Mouse (Mus musculus): ENCODE results near the gene Pak4. TPM values are rescaled to one million over a fixed set of nuclear protein-coding genes. Genes with fewer than 3 reads are reported as not detected.

Gene Pak4
- 18.9 and 21.3 TPM in 2 replicates for polyA plus RNA-seq (2012; rRNA removed)

GRCm38 (mm10) chr7:28597642-28598446 is at the start of gene Pak4, which contains the start of gene Samd4b:
Pak4 (minus strand) TSS chr7:28598185.
Samd4b (minus strand) TSS chr7:28598144.
- TF ChIP-seq CTCF (IDR thresholded peaks at IDR 0.05; ENCODE audit: borderline replicate concordance, extremely low read depth, insufficient read depth, insufficient read length) (peak; percentile 37; the same call in 1 of the 2 replicates), POLR2A (IDR thresholded peaks at IDR 0.05; ENCODE audit: borderline replicate concordance, extremely low read depth, insufficient read depth, insufficient read length, poor library complexity, severe bottlenecking) (peak; percentile 97)
- DNase-seq (ENCODE audit: low read depth): peak; percentile 99

- no peak for TF ChIP-seq POLR2A (IDR thresholded peaks at IDR 0.05; ENCODE audit: borderline replicate concordance, extremely low read depth, insufficient read depth, insufficient read length, poor library complexity, severe bottlenecking)
- TF ChIP-seq CTCF (IDR thresholded peaks at IDR 0.05; ENCODE audit: borderline replicate concordance, extremely low read depth, insufficient read depth, insufficient read length): peak; percentile 22; the same call in 1 of the 2 replicates
- DNase-seq (ENCODE audit: low read depth): no peak
Observed at GRCm38 (mm10) chr7:28647016-28647415, 49.0 kb upstream of the Pak4 start.

- no peak for DNase-seq (ENCODE audit: low read depth)
- TF ChIP-seq POLR2A (IDR thresholded peaks at IDR 0.05; ENCODE audit: borderline replicate concordance, extremely low read depth, insufficient read depth, insufficient read length, poor library complexity, severe bottlenecking): no peak
- TF ChIP-seq CTCF (IDR thresholded peaks at IDR 0.05; ENCODE audit: borderline replicate concordance, extremely low read depth, insufficient read depth, insufficient read length): no peak
Observed at GRCm38 (mm10) chr7:28645947-28646475, 48.0 kb upstream of the Pak4 start.

- no peak for DNase-seq (ENCODE audit: low read depth)
- TF ChIP-seq POLR2A (IDR thresholded peaks at IDR 0.05; ENCODE audit: borderline replicate concordance, extremely low read depth, insufficient read depth, insufficient read length, poor library complexity, severe bottlenecking): no peak
- TF ChIP-seq CTCF (IDR thresholded peaks at IDR 0.05; ENCODE audit: borderline replicate concordance, extremely low read depth, insufficient read depth, insufficient read length): no peak
Observed at GRCm38 (mm10) chr7:28645366-28645765, 47.4 kb upstream of the Pak4 start.

GRCm38 (mm10) chr7:28641546-28641945 is 43.6 kb upstream of the Pak4 start:
- TF ChIP-seq CTCF (IDR thresholded peaks at IDR 0.05; ENCODE audit: borderline replicate concordance, extremely low read depth, insufficient read depth, insufficient read length) (no peak), POLR2A (IDR thresholded peaks at IDR 0.05; ENCODE audit: borderline replicate concordance, extremely low read depth, insufficient read depth, insufficient read length, poor library complexity, severe bottlenecking) (no peak)
- DNase-seq (ENCODE audit: low read depth): no peak

GRCm38 (mm10) chr7:28637511-28637910 is 39.5 kb upstream of the Pak4 start:
- no peak for DNase-seq (ENCODE audit: low read depth)
- TF ChIP-seq POLR2A (IDR thresholded peaks at IDR 0.05; ENCODE audit: borderline replicate concordance, extremely low read depth, insufficient read depth, insufficient read length, poor library complexity, severe bottlenecking) (no peak), CTCF (IDR thresholded peaks at IDR 0.05; ENCODE audit: borderline replicate concordance, extremely low read depth, insufficient read depth, insufficient read length) (no peak)

- no peak for DNase-seq (ENCODE audit: low read depth)
- TF ChIP-seq POLR2A (IDR thresholded peaks at IDR 0.05; ENCODE audit: borderline replicate concordance, extremely low read depth, insufficient read depth, insufficient read length, poor library complexity, severe bottlenecking) (no peak), CTCF (IDR thresholded peaks at IDR 0.05; ENCODE audit: borderline replicate concordance, extremely low read depth, insufficient read depth, insufficient read length) (no peak)
Observed at GRCm38 (mm10) chr7:28634128-28634527, 36.1 kb upstream of the Pak4 start.

- DNase-seq (ENCODE audit: low read depth): no peak
- no peak for TF ChIP-seq POLR2A (IDR thresholded peaks at IDR 0.05; ENCODE audit: borderline replicate concordance, extremely low read depth, insufficient read depth, insufficient read length, poor library complexity, severe bottlenecking)
- no peak for TF ChIP-seq CTCF (IDR thresholded peaks at IDR 0.05; ENCODE audit: borderline replicate concordance, extremely low read depth, insufficient read depth, insufficient read length)
Observed at GRCm38 (mm10) chr7:28631073-28631472, 33.1 kb upstream of the Pak4 start, which contains the start of gene Acp7. Acp7 (minus strand) TSS chr7:28631332.

GRCm38 (mm10) chr7:28624791-28625190 is 26.8 kb upstream of the Pak4 start:
- TF ChIP-seq POLR2A (IDR thresholded peaks at IDR 0.05; ENCODE audit: borderline replicate concordance, extremely low read depth, insufficient read depth, insufficient read length, poor library complexity, severe bottlenecking) (no peak), CTCF (IDR thresholded peaks at IDR 0.05; ENCODE audit: borderline replicate concordance, extremely low read depth, insufficient read depth, insufficient read length) (no peak)
- DNase-seq (ENCODE audit: low read depth): no peak

GRCm38 (mm10) chr7:28619098-28619715 is 21.2 kb upstream of the Pak4 start:
- no peak for DNase-seq (ENCODE audit: low read depth)
- no peak for TF ChIP-seq POLR2A (IDR thresholded peaks at IDR 0.05; ENCODE audit: borderline replicate concordance, extremely low read depth, insufficient read depth, insufficient read length, poor library complexity, severe bottlenecking)
- TF ChIP-seq CTCF (IDR thresholded peaks at IDR 0.05; ENCODE audit: borderline replicate concordance, extremely low read depth, insufficient read depth, insufficient read length): no peak

- no peak for DNase-seq (ENCODE audit: low read depth)
- TF ChIP-seq POLR2A (IDR thresholded peaks at IDR 0.05; ENCODE audit: borderline replicate concordance, extremely low read depth, insufficient read depth, insufficient read length, poor library complexity, severe bottlenecking) (no peak), CTCF (IDR thresholded peaks at IDR 0.05; ENCODE audit: borderline replicate concordance, extremely low read depth, insufficient read depth, insufficient read length) (no peak)
Observed at GRCm38 (mm10) chr7:28605951-28606350, 8.0 kb upstream of the Pak4 start.

Measured in brain, embryonic 14.5 days (tissue).